Mouse (Mus musculus): Measurements from ENCODE around the gene Rrp9. TPM values are rescaled to one million over a fixed set of nuclear protein-coding genes. Genes with fewer than 3 reads are reported as not detected.
"Not testable (repeated sequence)": the region's sequence is repeated elsewhere in the genome, so short reads cannot be mapped to it uniquely, and the experiment has no call there.

Rrp9 gene
- polyA plus RNA-seq, 1 experiment from 2014 or later: 52.0 TPM

DNA sequence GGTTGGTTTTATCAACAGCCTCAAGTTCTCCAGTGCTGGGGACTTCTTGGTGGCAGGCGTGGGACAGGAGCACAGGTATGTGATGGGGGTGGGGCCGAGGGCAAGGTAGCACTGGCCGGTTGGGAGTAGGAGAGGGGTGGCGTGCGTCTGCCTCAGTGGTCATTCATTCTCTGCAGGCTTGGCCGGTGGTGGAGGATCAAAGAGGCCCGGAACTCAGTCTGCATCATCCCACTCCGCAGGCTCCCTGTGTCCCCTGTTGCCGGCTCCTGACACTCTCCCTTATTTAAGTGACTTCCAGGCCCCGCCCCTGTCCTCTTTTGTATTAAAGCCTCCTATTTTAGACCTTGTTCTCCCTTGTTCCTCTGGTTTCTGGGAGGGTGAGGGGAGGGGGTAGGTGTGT, 9.3 kb downstream of the Rrp9 start:
- Histone ChIP-seq H3K4me2 (ENCODE audit: low read depth, low read length) (no peak overlapping the region), H3K27me3 (replicated peaks; ENCODE audit: control insufficient read depth, insufficient read depth, low read length) (no peaks in the 10 kb centered on the region), H3K9me3 (ENCODE audit: control insufficient read depth, low read length) (no peaks in the 10 kb centered on the region), H3K4me1 (ENCODE audit: control insufficient read depth, insufficient read depth, low read length) (no peaks in the 10 kb centered on the region), H3K4me3 (ENCODE audit: low read length) (no peak overlapping the region), H3K27ac (ENCODE audit: low read length) (no peak overlapping the region), H3K9ac (ENCODE audit: low read depth, low read length) (no peak overlapping the region), H3K36me3 (ENCODE audit: control insufficient read depth, insufficient read depth, low read length) (peaks cover 30% of the 10 kb centered on the region; the same call in 1 of the 2 replicates)
- WGBS: 84% methylated on average over 10 of the region's 10 CpGs
- no peak for ATAC-seq

GRCm38 (mm10) chr9:106487602-106488001, 11.8 kb downstream of the Rrp9 start:
- 82% methylated on average over 6 of the region's 6 CpGs for WGBS
- not testable (repeated sequence) for H3K9ac ChIP-seq (ENCODE audit: low read depth, low read length); ATAC-seq

DNA sequence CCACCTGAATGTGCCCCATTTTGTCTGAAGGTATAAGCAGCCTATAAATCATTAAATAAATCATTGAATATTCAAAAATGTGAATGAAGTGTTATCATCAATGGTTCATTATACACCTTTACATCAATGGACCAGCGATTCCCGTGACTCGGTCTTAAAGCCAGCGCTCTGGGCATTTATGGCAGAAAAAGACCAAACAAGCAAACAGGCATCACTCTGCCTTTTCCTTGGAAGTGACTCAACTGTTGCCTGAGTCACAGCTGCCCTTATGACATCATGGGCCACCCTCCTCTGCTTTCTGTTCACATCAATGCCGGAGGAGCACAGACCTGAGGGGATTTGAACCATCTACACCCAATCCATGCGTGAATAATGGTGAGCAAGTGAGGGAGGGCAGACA, 23.9 kb downstream of the Rrp9 start, which contains the start of gene Iqcf1:
Gene Iqcf1 (plus strand): TSS at position 301 of the 400 bp plus-strand sequence.
- WGBS: 92% methylated on average over 6 of the region's 6 CpGs

More at GRCm38 (mm10) chr9:106487602-106488001, 11.8 kb downstream of the Rrp9 start:
- not testable (repeated sequence) for H3K27ac ChIP-seq (ENCODE audit: low read length); H3K4me1 ChIP-seq (ENCODE audit: control insufficient read depth, insufficient read depth, low read length); H3K27me3 ChIP-seq (replicated peaks; ENCODE audit: control insufficient read depth, insufficient read depth, low read length); H3K4me2 ChIP-seq (ENCODE audit: low read depth, low read length); H3K9me3 ChIP-seq (ENCODE audit: control insufficient read depth, low read length); H3K4me3 ChIP-seq (ENCODE audit: low read length)
- peaks cover 25% of the 10 kb centered on the region; the same call in 1 of the 2 replicates for H3K36me3 ChIP-seq (ENCODE audit: control insufficient read depth, insufficient read depth, low read length)

GRCm38 (mm10) chr9:106501846-106502245, 26.1 kb downstream of the Rrp9 start:
- Histone ChIP-seq H3K9me3 (ENCODE audit: control insufficient read depth, low read length) (no peaks in the 10 kb centered on the region), H3K4me1 (ENCODE audit: control insufficient read depth, insufficient read depth, low read length) (no peaks in the 10 kb centered on the region), H3K27ac (ENCODE audit: low read length) (no peak overlapping the region), H3K4me2 (ENCODE audit: low read depth, low read length) (no peak overlapping the region), H3K4me3 (ENCODE audit: low read length) (no peak overlapping the region), H3K9ac (ENCODE audit: low read depth, low read length) (no peak overlapping the region), H3K27me3 (replicated peaks; ENCODE audit: control insufficient read depth, insufficient read depth, low read length) (no peaks in the 10 kb centered on the region; the same call in 1 of the 2 replicates), H3K36me3 (ENCODE audit: control insufficient read depth, insufficient read depth, low read length) (no peaks in the 10 kb centered on the region)
- 88% methylated on average over 22 of the region's 22 CpGs for WGBS
- ATAC-seq: no peak

More for the DNA sequence above, 23.9 kb downstream of the Rrp9 start, which contains the start of gene Iqcf1:
- Histone ChIP-seq H3K9ac (ENCODE audit: low read depth, low read length) (no peak within 1 kb of the TSS), H3K4me1 (ENCODE audit: control insufficient read depth, insufficient read depth, low read length) (no peaks in the 10 kb centered on the region), H3K4me3 (ENCODE audit: low read length) (no peak within 1 kb of the TSS), H3K36me3 (ENCODE audit: control insufficient read depth, insufficient read depth, low read length) (no peaks in the 10 kb centered on the region), H3K9me3 (ENCODE audit: control insufficient read depth, low read length) (no peaks in the 10 kb centered on the region), H3K4me2 (ENCODE audit: low read depth, low read length) (no peak within 1 kb of the TSS), H3K27ac (ENCODE audit: low read length) (no peak within 1 kb of the TSS), H3K27me3 (replicated peaks; ENCODE audit: control insufficient read depth, insufficient read depth, low read length) (no peaks in the 10 kb centered on the region; the same call in 1 of the 2 replicates)
- no peak for ATAC-seq

DNA sequence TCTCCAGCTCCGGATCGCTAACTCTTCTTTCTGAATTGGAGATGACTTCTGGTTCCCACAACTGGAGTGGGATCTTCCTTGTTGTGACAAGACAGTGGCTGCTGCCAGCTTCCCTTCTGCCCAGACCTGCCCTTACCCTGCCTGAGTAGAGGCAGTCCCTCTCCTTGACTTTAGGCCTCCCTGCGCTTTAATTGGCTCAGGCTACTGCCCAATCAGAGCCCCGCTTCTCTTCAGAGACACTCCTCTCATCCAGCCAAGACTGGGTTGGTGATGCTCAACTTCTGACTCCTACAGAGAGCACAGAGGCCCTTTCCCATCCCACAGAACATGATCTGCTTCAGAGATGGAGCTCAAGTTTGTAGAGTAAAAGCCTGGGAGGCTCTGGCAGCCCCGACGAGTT, 28.5 kb downstream of the Rrp9 start:
- Histone ChIP-seq H3K9ac (ENCODE audit: low read depth, low read length) (no peak overlapping the region), H3K9me3 (ENCODE audit: control insufficient read depth, low read length) (no peaks in the 10 kb centered on the region), H3K27me3 (replicated peaks; ENCODE audit: control insufficient read depth, insufficient read depth, low read length) (no peaks in the 10 kb centered on the region; the same call in 1 of the 2 replicates), H3K4me3 (ENCODE audit: low read length) (no peak overlapping the region), H3K4me2 (ENCODE audit: low read depth, low read length) (no peak overlapping the region), H3K4me1 (ENCODE audit: control insufficient read depth, insufficient read depth, low read length) (no peaks in the 10 kb centered on the region), H3K27ac (ENCODE audit: low read length) (no peak overlapping the region), H3K36me3 (ENCODE audit: control insufficient read depth, insufficient read depth, low read length) (no peaks in the 10 kb centered on the region)
- ATAC-seq: no peak
- WGBS: 69% methylated on average over 6 of the region's 6 CpGs

DNA sequence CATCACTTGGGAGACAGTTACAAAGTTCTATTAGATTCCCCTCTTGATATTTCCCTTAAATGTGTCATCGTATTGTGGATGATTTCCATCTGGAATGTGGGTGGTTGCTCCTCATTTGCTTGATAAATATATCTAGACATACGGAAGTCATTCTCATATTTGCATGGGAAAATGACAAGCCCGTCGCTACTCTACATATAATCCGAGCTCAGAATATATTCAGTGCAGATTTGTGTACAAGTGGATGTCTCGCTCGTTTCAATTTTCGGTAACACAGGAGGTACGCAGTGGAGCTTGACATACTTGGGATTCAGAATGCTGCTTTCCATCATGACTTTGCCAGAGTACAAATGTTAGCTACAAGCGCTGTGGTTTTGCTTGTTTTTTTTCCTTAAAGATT, 33.6 kb downstream of the Rrp9 start:
- Histone ChIP-seq H3K4me2 (ENCODE audit: low read depth, low read length) (no peak overlapping the region), H3K9me3 (ENCODE audit: control insufficient read depth, low read length) (no peaks in the 10 kb centered on the region), H3K4me1 (ENCODE audit: control insufficient read depth, insufficient read depth, low read length) (no peaks in the 10 kb centered on the region), H3K27ac (ENCODE audit: low read length) (no peak overlapping the region), H3K36me3 (ENCODE audit: control insufficient read depth, insufficient read depth, low read length) (no peaks in the 10 kb centered on the region), H3K27me3 (replicated peaks; ENCODE audit: control insufficient read depth, insufficient read depth, low read length) (no peaks in the 10 kb centered on the region), H3K4me3 (ENCODE audit: low read length) (no peak overlapping the region), H3K9ac (ENCODE audit: low read depth, low read length) (no peak overlapping the region)
- no peak for ATAC-seq
- WGBS: 90% methylated on average over 10 of the region's 10 CpGs

DNA sequence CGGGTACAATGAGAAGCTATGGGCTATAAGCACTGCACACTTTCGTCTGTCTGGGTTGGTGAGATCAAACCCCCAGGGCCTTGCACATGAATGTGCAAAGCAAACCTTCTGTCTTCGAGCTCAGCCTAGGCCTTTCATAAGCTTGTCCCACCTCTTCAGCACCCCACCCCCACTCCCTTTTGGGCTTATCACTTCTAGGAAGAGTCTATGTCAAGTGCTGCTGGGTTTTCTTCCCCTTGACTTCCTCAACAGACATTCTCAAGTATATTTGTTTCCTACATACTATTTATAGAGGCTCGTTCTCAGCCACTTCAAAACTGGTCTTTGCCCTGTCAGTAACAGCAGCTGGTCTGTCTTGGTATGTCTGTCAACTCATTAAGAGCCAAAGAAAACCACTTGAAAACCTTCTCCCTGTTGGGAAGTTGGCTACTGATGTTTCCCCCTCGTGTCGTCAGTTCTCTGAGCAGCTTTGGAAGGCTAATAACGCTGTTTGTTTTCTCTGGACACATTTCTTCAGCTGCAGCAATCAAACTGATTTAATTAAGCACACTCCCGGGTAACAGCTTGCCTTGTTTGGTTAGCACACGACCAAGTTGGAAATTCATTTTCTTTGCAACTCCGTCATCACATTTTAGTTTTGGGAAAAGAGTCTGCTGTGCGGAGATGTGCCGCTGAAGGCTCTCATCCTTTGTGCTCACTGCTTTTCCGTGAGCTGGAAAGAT, 37.1 kb downstream of the Rrp9 start:
- H3K9me3 ChIP-seq (ENCODE audit: control insufficient read depth, low read length): no peaks in the 10 kb centered on the region
- 53% methylated on average over 13 of the region's 13 CpGs for WGBS
- no peaks in the 10 kb centered on the region for H3K27me3 ChIP-seq (replicated peaks; ENCODE audit: control insufficient read depth, insufficient read depth, low read length)
- no peak overlapping the region for H3K9ac ChIP-seq (ENCODE audit: low read depth, low read length)
- no peaks in the 10 kb centered on the region for H3K36me3 ChIP-seq (ENCODE audit: control insufficient read depth, insufficient read depth, low read length)
- H3K4me3 ChIP-seq (ENCODE audit: low read length): no peak overlapping the region
- H3K4me2 ChIP-seq (ENCODE audit: low read depth, low read length): no peak overlapping the region
- ATAC-seq: no peak
- no peak overlapping the region for H3K27ac ChIP-seq (ENCODE audit: low read length)
- H3K4me1 ChIP-seq (ENCODE audit: control insufficient read depth, insufficient read depth, low read length): no peaks in the 10 kb centered on the region

DNA sequence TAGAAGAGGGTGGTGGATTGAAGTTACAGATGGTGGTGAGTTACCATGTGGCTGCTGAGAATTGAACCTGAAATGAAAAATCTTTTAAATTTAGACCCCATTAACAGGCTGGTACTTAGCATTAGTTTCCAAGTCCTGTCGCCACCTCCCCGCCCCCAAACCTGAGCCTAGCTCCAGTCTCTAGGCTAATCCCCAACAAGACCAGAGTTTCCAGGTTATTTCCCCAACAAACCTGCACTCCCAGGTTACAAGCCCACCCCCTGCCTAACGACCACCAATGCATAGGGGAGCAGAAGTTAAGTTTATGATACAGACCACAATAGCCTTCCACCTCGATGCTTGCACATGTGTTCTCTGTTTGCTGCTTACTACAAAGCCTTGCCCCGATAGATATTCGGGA, 37.8 kb downstream of the Rrp9 start:
- no peak for ATAC-seq
- Histone ChIP-seq H3K4me2 (ENCODE audit: low read depth, low read length) (no peak overlapping the region), H3K27me3 (replicated peaks; ENCODE audit: control insufficient read depth, insufficient read depth, low read length) (no peaks in the 10 kb centered on the region), H3K4me1 (ENCODE audit: control insufficient read depth, insufficient read depth, low read length) (no peaks in the 10 kb centered on the region), H3K4me3 (ENCODE audit: low read length) (no peak overlapping the region), H3K27ac (ENCODE audit: low read length) (no peak overlapping the region), H3K9me3 (ENCODE audit: control insufficient read depth, low read length) (no peaks in the 10 kb centered on the region), H3K36me3 (ENCODE audit: control insufficient read depth, insufficient read depth, low read length) (no peaks in the 10 kb centered on the region), H3K9ac (ENCODE audit: low read depth, low read length) (no peak overlapping the region)
- 82% methylated on average over 6 of the region's 6 CpGs for WGBS

DNA sequence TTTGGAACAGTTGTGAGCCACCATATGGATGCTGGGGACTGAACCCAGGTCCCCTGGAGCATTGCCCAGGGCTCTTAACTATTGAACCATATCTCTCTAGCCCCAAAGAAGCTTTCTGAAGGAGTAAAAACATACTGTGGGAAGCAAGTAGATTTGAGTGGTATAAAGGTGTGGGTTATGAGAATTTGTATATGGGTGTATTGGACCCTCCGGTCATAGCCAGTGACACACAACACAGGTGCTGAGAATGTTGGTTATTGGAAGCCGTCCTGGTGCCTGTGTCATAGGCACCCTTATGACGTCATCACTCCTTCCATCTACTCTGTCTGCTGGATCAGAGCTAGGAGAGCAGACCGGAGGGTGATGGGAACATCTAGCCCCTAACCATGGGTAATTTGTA, 38.5 kb downstream of the Rrp9 start, which contains the start of gene Iqcf5:
Gene Iqcf5 (plus strand): TSS at position 301 of the 400 bp plus-strand sequence.
- Histone ChIP-seq H3K9me3 (ENCODE audit: control insufficient read depth, low read length) (no peaks in the 10 kb centered on the region), H3K27me3 (replicated peaks; ENCODE audit: control insufficient read depth, insufficient read depth, low read length) (no peaks in the 10 kb centered on the region), H3K4me1 (ENCODE audit: control insufficient read depth, insufficient read depth, low read length) (no peaks in the 10 kb centered on the region), H3K4me3 (ENCODE audit: low read length) (no peak within 1 kb of the TSS), H3K4me2 (ENCODE audit: low read depth, low read length) (no peak within 1 kb of the TSS), H3K27ac (ENCODE audit: low read length) (no peak within 1 kb of the TSS), H3K9ac (ENCODE audit: low read depth, low read length) (no peak within 1 kb of the TSS), H3K36me3 (ENCODE audit: control insufficient read depth, insufficient read depth, low read length) (no peaks in the 10 kb centered on the region)
- ATAC-seq: no peak
- WGBS: 86% methylated on average over 4 of the region's 4 CpGs

Measured in intestine, embryonic 16.5 days (tissue).